Mouse (Mus musculus) heart, adult 9 months (tissue): ENCODE measurements around the gene Foxp1.

Source experiments
- DNase-seq, 2 experiments: peaks; one replicate each; pipeline ENCODE4 v3.0.0; 2022; ENCODE audit warnings: low spot score in 2 of 2

The Foxp1 gene

DNA sequence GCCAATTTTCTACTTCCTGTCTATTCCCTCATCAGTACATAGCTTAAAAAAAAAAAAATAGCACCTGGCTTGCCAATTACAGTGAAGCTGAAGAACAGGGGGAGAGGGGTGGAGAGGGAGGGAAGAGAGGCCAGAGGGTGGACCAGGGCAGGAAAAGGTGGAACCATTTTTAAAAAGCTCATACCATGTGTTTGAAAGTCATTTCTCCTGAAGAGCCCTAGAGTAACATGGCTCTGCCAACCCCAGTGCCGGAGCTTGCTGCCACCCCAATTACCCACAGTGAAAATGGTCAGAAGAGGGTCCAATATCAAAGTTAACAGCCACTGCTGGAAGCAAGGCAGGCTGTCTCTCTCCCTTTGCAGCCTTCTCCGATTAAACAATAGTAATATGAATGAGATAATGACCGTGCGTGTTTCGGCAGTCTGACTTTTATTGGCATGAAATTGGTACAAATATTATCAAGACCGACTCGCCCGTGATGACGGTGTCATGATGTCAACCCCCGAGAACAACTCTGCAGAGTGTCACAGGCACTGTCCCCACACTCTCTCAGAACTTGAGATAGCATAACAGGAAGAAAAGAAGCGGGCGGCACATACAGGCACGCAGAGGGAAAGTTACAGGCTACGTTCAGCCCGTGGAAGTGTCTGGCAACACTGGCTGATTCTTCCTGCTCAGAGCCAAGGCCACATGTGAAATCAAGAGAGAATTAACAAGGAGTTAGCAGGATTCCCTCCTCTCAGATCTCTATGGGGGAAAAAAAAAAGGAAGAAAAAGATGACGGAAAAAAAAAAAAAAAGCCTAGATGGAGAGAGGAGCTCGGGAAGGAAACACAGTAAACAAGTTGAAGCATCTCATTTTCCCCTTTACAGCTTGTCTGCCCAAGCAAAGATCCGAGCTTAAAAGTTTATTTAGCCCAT, 427.1 kb downstream of the Foxp1 start:
- peak; percentile 52 to 54 for DNase-seq

DNA sequence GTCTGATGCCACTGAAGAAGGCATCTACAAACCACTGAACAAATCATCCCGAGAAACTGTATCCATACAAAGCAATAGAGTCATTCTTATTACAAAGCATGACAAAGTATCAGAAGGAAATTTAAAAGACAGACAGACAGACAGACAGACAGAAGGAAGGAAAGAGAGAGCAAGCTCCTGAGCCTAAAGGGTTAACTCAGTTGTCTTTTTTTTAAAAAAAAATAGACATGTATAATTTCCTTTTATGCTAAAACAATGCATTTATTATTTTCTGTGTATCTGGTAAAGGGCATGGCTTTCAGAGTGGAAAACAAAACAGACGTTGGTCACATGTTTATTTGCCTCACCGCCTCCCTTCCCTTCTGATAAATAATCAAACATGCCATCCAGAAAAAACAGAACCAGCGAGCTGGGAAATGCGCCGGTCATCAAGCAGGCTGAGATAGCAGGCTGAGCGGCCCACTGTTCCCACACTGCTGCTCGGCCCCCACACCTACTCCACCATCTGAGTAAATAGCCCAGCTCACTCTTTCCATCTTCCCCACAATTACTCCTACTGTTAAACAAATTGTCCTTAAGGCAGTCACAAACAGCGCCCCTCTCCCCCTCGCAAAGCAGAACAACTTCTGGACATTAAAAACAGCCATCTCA, 428.1 kb downstream of the Foxp1 start:
- DNase-seq, result peak; percentile 52 to 66

DNA sequence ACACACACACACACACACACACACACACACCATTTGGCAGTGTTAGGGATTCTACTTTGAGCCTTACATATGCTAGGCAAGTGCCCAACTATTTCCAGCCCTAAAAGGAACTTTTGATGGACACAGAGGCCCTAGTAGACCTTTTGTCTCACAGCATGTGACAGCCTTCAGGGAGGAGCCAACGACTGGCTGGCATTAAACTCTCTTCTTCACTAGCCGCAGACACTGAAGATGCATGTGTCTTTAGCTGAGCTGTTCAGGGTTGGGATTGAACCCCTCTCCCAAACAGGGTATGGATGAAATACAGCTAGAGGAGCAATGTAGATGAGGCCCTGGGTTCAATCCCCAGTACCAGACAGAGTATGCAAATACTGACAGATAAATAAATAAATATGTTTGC, 428.7 kb downstream of the Foxp1 start:
- DNase-seq, result peak; percentile 31 to 38

GRCm38 (mm10) chr6:99093208-99093607, 429.3 kb downstream of the Foxp1 start:
- DNase-seq, result no peak

DNA sequence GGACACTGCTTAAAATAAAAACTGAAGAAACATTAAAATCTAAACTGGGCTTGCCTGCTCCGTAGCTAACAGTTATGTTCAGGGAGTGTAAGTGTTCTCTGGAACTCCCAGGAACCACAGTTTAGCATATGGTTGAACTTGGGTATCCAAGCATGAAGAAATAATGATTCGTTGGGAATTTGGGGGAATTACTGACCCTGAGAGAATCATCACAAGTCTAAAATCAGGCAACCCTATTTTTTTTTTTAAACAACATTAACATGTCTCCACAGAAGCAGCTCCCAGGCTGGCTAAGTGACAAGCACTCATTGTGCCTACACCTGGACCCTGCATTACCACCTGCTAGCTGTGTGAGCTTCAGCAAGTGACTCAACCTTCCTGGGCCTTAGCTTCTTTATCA, 430.7 kb downstream of the Foxp1 start:
- DNase-seq, result no peak

DNA sequence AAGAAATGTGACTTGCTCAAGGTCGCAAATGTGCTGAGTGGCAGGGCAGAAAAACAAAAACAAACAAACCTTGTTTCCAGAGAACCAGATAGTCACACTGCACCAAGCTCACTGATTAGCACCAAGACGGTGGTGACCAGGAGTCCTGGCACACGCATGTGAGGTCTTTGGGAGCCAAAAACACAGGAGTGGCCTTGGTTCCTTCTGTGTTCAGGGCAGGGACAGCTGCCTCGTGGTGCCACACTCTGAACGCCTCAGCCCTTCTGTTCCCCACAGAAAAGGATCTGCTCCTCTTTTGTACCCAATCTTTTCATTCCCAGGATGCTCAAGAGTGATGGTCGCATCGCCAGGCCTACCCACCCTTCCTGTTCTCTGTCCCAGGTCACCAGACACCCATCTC, 434.9 kb downstream of the Foxp1 start:
- DNase-seq, result no peak

DNA sequence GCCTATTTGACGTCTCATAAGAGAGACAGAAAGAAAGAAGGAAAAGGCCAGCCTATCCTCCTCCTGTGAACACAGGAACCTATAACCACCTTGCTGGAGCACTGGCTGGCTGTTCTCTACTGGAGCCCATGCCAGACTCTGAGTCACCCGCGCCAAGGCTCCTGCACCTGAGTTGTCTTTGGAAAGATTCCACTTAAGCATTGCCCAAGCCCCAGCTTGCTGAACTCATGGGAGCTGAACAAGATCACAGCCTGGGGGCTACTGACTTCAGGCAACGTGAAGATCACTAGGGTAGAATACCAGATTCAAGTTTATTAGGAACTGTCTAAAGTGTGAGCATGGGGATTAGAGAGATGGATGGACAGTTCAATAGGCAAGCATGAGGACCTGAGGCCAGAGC, 437.6 kb downstream of the Foxp1 start:
- DNase-seq, result no peak

DNA sequence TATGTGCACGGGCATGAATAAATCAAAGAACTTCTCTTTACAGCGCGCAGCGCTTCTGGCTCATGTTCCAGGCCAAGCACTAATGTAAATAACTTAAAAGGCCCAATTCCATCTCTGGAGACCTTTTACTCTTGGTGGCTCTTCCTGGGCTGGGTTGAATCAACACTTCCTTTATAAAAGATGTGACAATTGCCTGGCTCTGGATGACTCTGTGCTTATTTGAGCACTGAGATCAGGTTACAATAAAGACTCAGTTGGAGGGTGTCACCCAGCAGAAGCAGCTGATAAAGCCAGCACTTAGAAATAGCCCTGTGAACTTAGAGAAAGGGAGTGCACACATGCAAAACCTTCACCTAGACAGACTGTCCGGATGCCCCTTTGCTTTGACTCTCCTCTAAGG, 441.3 kb downstream of the Foxp1 start:
- DNase-seq, result peak in 1 of 2 experiments; percentile 38

- DNase-seq, result no peak
Measured at GRCm38 (mm10) chr6:99079041-99079835, 443.3 kb downstream of the Foxp1 start.

- DNase-seq, result no peak
Measured at GRCm38 (mm10) chr6:99078089-99078488, 444.4 kb downstream of the Foxp1 start.

DNA sequence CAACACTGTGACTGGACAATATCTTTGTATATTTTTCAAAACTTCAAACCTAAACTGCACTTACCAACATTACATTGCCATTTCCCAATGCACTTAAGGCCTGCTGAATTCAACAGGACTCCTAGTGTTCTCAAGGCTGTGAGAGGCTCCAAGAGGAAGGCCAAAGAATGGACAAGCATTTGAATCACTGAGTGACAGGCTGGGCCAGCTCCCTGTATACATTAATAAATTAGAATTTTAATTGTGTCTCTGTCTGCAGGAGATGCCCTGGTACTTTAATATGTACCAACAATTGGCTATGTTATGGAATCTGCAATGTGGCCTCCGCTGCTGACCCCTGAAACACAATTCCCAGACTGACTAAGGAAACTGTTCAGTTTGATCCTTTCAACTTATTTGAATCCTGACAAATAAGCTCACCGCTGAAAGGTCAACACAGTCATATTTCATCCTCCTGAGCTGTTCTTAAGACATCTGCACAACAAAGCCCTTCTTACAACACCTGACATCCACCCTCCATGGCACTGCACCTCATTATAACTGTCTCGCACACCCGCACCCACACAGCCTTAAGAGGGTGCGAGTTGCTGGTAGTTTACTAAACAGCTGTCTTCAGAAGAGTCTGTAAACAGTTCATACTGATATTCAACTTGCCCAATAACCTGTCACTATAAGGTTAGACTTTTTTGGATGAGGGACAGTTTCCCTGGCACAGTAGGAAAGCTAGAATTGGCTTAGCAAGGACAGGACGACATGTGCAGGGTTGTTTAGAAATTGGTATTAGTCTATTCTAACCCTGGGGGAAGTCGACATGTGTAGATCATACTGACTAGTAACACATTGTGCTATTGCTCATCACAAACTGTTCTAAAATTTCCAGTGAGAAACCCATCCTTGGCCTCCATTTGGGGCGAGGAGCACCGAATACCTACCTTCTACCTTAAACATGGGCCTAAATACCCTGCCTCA, 448.9 kb downstream of the Foxp1 start:
- no peak for DNase-seq

DNA sequence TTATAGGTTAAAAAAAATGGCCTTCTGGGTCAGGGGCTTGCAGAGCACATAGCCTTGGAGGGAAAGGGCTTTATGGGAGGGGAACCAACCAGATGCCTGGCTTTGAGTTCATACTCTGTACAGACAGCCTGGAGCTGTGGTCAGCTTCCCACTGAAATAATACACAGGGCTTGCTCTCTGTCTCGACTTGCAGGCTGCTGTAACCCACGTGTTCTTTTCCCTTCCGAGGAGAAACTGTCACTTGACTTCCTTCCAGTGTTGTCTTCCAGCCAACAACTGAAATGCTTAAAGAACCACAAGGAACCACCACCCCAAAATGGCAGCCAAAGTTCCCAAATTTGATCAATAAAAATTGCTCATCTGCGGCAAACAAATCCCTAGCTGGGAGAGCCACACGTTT, 451.8 kb downstream of the Foxp1 start:
- no peak for DNase-seq

- no peak for DNase-seq
Measured at GRCm38 (mm10) chr6:99069726-99070125, 452.8 kb downstream of the Foxp1 start.

DNA sequence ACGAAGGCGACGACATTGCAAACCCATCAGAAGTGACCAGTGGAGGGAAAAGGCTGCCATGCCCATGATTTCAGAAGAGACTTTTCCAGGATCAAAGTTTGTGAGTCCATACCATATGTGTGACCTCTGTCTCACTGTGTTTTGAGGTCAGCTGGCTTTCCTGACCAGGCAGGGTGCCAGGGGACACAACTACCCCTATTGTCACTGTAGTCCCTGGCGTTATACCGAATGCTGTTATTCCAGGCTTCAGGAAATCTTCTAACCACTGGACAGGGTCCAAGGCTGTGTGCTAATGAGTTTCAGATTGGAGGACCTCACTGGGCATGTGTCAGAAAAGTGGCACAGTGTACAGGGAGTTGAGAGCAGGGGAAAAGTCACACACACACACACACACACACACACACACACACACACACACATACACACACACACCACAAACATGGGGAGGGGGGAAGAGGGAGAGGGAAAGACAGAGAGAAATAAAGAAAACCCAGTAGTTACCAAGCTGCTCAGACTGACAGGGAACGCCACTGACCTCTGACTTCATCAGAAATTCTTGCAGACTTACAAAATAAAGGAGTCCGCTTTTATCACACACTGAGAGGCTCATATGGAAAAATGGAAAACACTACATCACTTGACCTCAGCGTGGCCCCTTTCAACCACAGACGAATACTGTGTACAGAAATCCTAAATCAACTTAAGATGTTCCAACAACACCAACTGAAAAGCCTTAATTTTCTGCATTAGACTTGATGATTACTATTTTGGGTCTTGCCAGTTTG, 456.8 kb downstream of the Foxp1 start:
- DNase-seq, result peak; percentile 56 to 66

DNA sequence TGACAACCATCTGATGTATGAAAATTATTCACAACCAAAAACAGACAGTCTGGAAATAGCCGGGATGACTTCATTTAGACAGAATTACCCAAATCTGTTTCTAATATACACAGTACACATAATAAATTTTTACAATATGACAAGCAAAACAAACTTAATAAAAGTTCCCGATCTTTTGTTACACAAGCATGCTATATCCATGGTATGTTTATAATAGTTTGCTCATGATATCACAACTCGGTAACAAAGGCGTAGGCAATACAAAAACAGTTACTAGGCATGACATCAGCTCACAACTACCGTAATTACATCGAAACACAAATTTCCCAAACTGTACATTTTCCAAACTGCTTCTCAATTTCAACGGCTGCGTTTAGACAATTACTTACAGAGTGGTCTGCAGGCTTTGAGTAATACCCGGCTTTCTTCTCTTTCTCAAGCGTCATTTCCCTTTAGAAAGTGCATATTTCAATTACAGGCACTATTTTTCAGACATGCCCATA, 458.5 kb downstream of the Foxp1 start:
- no peak for DNase-seq

GRCm38 (mm10) chr6:99062931-99063330, 459.6 kb downstream of the Foxp1 start:
- no peak for DNase-seq

GRCm38 (mm10) chr6:99058688-99059087, 463.8 kb downstream of the Foxp1 start:
- DNase-seq, result no peak

DNA sequence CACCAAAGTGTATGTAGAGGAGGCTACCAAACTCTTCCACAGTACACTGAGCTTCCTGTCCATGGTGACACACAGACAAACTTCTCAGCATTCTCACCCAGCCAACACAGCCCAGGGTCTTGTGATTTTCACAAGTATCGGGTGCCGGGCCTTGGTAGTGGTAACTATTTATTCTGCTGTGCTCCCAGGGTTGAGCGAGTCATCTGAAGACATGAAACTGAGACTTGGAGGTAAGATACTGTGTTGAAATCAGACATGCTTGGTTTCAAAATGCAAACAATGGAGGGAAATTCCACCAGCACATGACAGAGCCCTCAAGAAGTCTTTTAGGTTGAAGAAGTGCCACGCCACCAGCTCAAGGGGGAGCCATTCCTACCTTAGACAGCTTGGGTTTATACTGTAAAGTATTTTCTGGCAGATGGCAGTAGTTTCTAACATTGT, 465.4 kb downstream of the Foxp1 start:
- DNase-seq, result no peak

- no peak for DNase-seq
Measured at GRCm38 (mm10) chr6:99056379-99056778, 466.1 kb downstream of the Foxp1 start.

- no peak for DNase-seq
Measured at GRCm38 (mm10) chr6:99053998-99054397, 468.5 kb downstream of the Foxp1 start.
